Mouse (Mus musculus) forebrain, embryonic 14.5 days (tissue): ENCODE measurements around the gene Ube2l6. TPM values are rescaled to one million over a fixed set of nuclear protein-coding genes. Genes with fewer than 3 reads are reported as not detected.

Experiments
- ATAC-seq: fragments of 200-750 bp; cut with Nextera tagmentation; 2 replicates; pipeline ENCODE4 v1.8.0; 2017; ENCODE audit warnings: mild to moderate bottlenecking, moderate library complexity
- DNase-seq: peaks from one replicate; pipeline ENCODE4 v3.0.0-alpha.2; 2015; ENCODE audit warnings: low spot score
- H3K27ac ChIP-seq: fragments of 300-500 bp; sonication (generic); 2 replicates; pipeline ENCODE4 v1.5.1; 2014; ENCODE audit warnings: low read depth, mild to moderate bottlenecking, control low read depth, low read length, moderate library complexity
- H3K27me3 ChIP-seq: fragments of 300-500 bp; sonication (generic); replicated peaks from 2 replicates; pipeline ENCODE4 v1.6.1; 2014; ENCODE audit warnings: low read length, control low read depth, mixed read lengths; ENCODE audit not compliant: control insufficient read depth, insufficient read depth
- H3K36me3 ChIP-seq: fragments of 300-500 bp; sonication (generic); 2 replicates; pipeline ENCODE4 v1.6.1; 2014; ENCODE audit warnings: low read length, control low read depth; ENCODE audit not compliant: control insufficient read depth, insufficient read depth
- H3K4me1 ChIP-seq: fragments of 300-500 bp; sonication (generic); 2 replicates; pipeline ENCODE4 v1.6.1; 2014; ENCODE audit warnings: antibody characterized with exemption, low read length, control low read depth; ENCODE audit not compliant: control insufficient read depth, insufficient read depth
- H3K4me2 ChIP-seq: fragments of 300-500 bp; sonication (generic); 2 replicates; pipeline ENCODE4 v1.6.1; 2014; ENCODE audit warnings: mild to moderate bottlenecking, control low read depth, low read length
- H3K4me3 ChIP-seq: fragments of 300-500 bp; sonication (generic); 2 replicates; pipeline ENCODE4 v1.5.1; 2014; ENCODE audit warnings: low read depth, low read length, control low read depth
- H3K9ac ChIP-seq: fragments of 300-500 bp; sonication (generic); 2 replicates; pipeline ENCODE4 v1.6.1; 2014; ENCODE audit warnings: mild to moderate bottlenecking, low read length, control low read depth, moderate library complexity
- H3K9me3 ChIP-seq: fragments of 300-500 bp; sonication (generic); replicated peaks from 2 replicates; pipeline ENCODE4 v1.6.1; 2016; ENCODE audit warnings: low read length, control low read depth, mixed read lengths; ENCODE audit not compliant: control insufficient read depth
- WGBS: fragments of 180-500 bp; shearing (Covaris S2); extraction: QIAGEN DNeasy Blood & Tissue Kit; methylation state at CpG from one replicate; pipeline ENCODE4 v1.1.7; 2014; 5-methylcytosine and 5-hydroxymethylcytosine counted together
- polyA plus RNA-seq: library from polyadenylated mRNA; unstranded; fragments of >200 nt; fragmentation: Nextera tagmentation; extraction: Ambion mirVana; gene quantifications from 2 replicates; pipeline ENCODE4 v1.2.1, GENCODE M21; 2014

The Ube2l6 gene
- 21.8 and 23.7 TPM in 2 replicates for polyA plus RNA-seq

DNA sequence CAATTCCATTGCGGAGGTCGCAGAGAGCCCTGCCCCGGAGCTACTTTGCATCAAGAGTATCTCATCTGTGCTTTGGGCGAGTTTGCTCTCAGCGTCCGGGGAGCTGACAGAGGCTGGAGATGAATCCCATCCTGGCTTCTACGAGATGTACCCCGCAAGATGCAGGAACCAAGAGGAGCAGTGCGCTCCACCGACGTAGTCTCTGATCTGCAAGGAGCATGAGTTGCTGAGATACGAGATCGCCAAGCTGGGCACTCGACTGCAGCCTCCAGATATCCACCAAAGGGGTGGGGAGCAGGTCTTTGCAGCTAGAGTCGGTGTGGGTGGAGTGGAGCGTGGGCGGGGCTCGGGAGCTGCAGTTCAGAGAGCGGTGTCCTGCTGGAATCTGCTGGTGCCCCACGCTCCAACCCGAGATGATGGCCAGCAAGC lies at the start of gene Ube2l6:
TSS of gene Ube2l6 (plus strand) at position 336 of the 429 bp plus-strand sequence.
- no peak within 1 kb of the TSS for H3K27ac ChIP-seq
- H3K9me3 ChIP-seq = no peaks in the 10 kb centered on the region
- H3K9ac ChIP-seq = peak within 1 kb of the TSS; percentile 62
- H3K4me1 ChIP-seq = no peaks in the 10 kb centered on the region
- H3K4me3 ChIP-seq = peak within 1 kb of the TSS; percentile 46
- DNase-seq (peak; percentile 70), ATAC-seq (peak; percentile 79)
- H3K4me2 ChIP-seq = peak within 1 kb of the TSS; percentile 80
- H3K36me3 ChIP-seq = no peaks in the 10 kb centered on the region
- no peaks in the 10 kb centered on the region for H3K27me3 ChIP-seq
- WGBS = under 1% methylated on average over 21 of the region's 21 CpGs

- ATAC-seq (no peak), DNase-seq (no peak)
- Histone ChIP-seq H3K36me3 (no peaks in the 10 kb centered on the region), H3K4me2 (no peak overlapping the region), H3K27me3 (no peaks in the 10 kb centered on the region), H3K4me1 (no peaks in the 10 kb centered on the region), H3K9ac (no peak overlapping the region), H3K27ac (no peak overlapping the region), H3K9me3 (no peaks in the 10 kb centered on the region), H3K4me3 (no peak overlapping the region)
- 85% methylated on average over 6 of the region's 6 CpGs for WGBS
These were observed 48.5 kb upstream of the Ube2l6 start for GRCm38 (mm10) chr2:84750115-84750514.

DNA sequence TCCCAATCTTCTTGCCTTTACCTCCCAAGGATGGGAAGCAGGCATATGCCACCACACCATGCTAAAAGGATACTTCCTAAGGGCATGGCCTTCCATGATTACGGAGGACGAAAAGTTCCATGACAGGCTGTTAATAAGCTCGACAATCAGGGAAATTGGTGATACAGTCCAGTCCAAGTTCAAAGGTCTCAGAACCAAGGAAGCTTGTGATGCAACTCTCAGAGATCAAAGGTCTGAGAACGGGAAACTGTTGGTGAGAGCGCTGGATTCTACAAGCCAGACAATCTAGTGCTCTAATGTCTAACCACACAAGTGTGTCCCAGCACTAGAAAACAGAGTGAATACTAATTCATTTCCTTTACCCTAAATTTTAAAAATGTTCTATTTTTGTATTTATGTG lies 42.4 kb upstream of the Ube2l6 start:
- 89% methylated on average over 5 of the region's 5 CpGs for WGBS
- DNase-seq (no peak), ATAC-seq (no peak)
- no peak overlapping the region for H3K9ac ChIP-seq
- H3K9me3 ChIP-seq = no peaks in the 10 kb centered on the region
- H3K4me3 ChIP-seq = no peak overlapping the region
- H3K27me3 ChIP-seq = no peaks in the 10 kb centered on the region
- no peaks in the 10 kb centered on the region for H3K4me1 ChIP-seq
- no peaks in the 10 kb centered on the region for H3K36me3 ChIP-seq
- H3K4me2 ChIP-seq = no peak overlapping the region
- H3K27ac ChIP-seq = no peak overlapping the region

GRCm38 (mm10) chr2:84757026-84757682 lies 41.5 kb upstream of the Ube2l6 start:
- H3K27ac ChIP-seq = no peak overlapping the region

DNA sequence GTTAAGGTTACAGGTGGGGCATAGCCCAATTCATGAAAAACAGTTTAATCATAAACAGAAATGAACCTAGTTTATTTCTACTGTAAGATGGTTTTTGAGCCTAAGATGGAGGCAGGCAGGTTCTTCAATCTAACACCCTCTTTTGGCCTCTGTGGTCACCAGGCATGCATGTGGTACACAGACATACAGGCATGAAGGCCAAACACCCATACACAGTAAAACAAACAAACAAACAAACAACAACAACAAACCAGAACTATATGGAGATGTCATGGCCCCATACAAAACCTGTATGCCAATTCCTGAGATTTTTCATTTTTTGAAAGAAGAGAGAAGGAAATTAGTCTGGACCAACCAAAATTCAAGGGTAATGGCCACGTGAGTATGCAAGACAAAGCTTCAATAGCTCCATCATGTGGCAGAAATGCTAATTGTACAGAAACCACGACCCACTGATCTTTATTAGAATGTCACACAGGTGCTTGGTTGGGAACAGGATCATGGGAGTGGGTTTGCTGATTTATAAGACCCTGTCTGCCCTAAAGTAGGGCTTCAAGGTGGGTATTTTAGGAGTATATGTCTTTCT lies 40.0 kb upstream of the Ube2l6 start:
- DNase-seq (peak; percentile 79), ATAC-seq (peak; percentile 86)
- Histone ChIP-seq H3K27ac (no peak overlapping the region), H3K27me3 (no peaks in the 10 kb centered on the region), H3K9ac (no peak overlapping the region), H3K4me3 (no peak overlapping the region), H3K36me3 (no peaks in the 10 kb centered on the region), H3K9me3 (no peaks in the 10 kb centered on the region), H3K4me1 (no peaks in the 10 kb centered on the region), H3K4me2 (no peak overlapping the region)
- WGBS = 0% methylated on average over 2 of the region's 2 CpGs

More at GRCm38 (mm10) chr2:84757026-84757682, 41.5 kb upstream of the Ube2l6 start:
- Histone ChIP-seq H3K9me3 (no peaks in the 10 kb centered on the region), H3K27me3 (no peaks in the 10 kb centered on the region), H3K4me3 (no peak overlapping the region), H3K9ac (no peak overlapping the region), H3K4me2 (no peak overlapping the region), H3K4me1 (no peaks in the 10 kb centered on the region), H3K36me3 (no peaks in the 10 kb centered on the region)
- WGBS = 58% methylated on average over 7 of the region's 7 CpGs
- no peak for DNase-seq
- no peak for ATAC-seq

GRCm38 (mm10) chr2:84760777-84761176 lies 37.9 kb upstream of the Ube2l6 start:
- Histone ChIP-seq H3K9me3 (no peaks in the 10 kb centered on the region), H3K27me3 (no peaks in the 10 kb centered on the region), H3K4me2 (no peak overlapping the region), H3K4me3 (no peak overlapping the region), H3K4me1 (no peaks in the 10 kb centered on the region), H3K9ac (no peak overlapping the region), H3K36me3 (no peaks in the 10 kb centered on the region), H3K27ac (no peak overlapping the region)
- 75% methylated on average over 8 of the region's 8 CpGs for WGBS
- DNase-seq = no peak
- no peak for ATAC-seq

- ATAC-seq = no peak
- Histone ChIP-seq H3K9ac (no peak overlapping the region), H3K27me3 (no peaks in the 10 kb centered on the region), H3K4me1 (no peaks in the 10 kb centered on the region), H3K4me3 (no peak overlapping the region), H3K9me3 (no peaks in the 10 kb centered on the region), H3K36me3 (no peaks in the 10 kb centered on the region), H3K27ac (no peak overlapping the region), H3K4me2 (no peak overlapping the region)
- 87% methylated on average over 3 of the region's 3 CpGs for WGBS
- DNase-seq = no peak
These were observed 37.3 kb upstream of the Ube2l6 start for GRCm38 (mm10) chr2:84761309-84761708.

DNA sequence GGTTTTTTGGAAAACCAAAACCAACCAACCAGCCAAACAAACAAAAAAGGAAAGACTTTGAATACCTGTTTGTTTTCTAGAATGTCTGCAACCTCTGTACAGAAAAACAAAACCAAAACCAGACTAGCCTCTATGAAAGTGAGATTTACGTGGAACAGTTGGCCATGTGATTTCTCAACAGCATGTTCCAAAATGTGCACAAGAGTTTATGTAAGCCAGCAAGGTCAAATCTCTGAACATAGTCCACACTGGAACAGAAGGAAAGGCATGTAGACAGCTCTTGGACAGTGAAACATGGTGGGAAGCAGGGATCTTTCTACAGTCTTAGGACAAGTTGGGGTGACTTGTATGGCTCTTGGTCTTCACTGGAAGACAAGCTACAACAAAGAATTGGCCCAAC lies 36.8 kb upstream of the Ube2l6 start:
- Histone ChIP-seq H3K27ac (no peak overlapping the region), H3K9ac (no peak overlapping the region), H3K4me2 (no peak overlapping the region), H3K27me3 (no peaks in the 10 kb centered on the region), H3K4me1 (no peaks in the 10 kb centered on the region), H3K36me3 (no peaks in the 10 kb centered on the region), H3K9me3 (no peaks in the 10 kb centered on the region), H3K4me3 (no peak overlapping the region)
- ATAC-seq = no peak
- DNase-seq = no peak
- WGBS = 85% methylated on average over 1 of the region's 1 CpGs

DNA sequence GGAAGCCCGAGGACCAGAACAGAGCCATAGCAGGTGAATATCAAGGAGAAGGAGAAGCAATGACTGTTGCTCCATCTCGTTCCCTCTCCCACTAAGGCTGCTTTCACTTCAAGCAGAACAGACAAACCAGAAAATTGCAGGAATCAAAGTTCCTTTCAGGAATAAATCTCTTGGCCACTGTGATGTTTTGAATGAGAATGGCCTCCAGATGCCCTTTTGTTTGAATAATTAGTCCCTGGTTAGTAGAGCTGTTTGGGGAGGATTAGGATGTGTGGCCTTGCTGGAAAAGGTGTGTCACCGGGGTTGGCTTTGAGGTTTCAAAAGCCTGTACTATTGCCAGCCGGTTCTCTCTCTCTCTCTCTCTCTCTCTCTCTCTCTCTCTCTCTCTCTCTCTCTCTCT lies 36.3 kb upstream of the Ube2l6 start:
- WGBS = 24% methylated on average over 4 of the region's 4 CpGs
- DNase-seq = no peak
- H3K9ac ChIP-seq = no peak overlapping the region
- no peak overlapping the region for H3K27ac ChIP-seq
- H3K4me2 ChIP-seq = no peak overlapping the region
- ATAC-seq = no peak
- H3K4me1 ChIP-seq = no peaks in the 10 kb centered on the region
- no peaks in the 10 kb centered on the region for H3K27me3 ChIP-seq
- H3K36me3 ChIP-seq = no peaks in the 10 kb centered on the region
- no peaks in the 10 kb centered on the region for H3K9me3 ChIP-seq
- H3K4me3 ChIP-seq = no peak overlapping the region
